Mouse (Mus musculus) midbrain, embryonic 11.5 days (tissue): ENCODE data around the gene Dab1. TPM values are rescaled to one million over a fixed set of nuclear protein-coding genes. Genes with fewer than 3 reads are reported as not detected.

Experiments used
- ATAC-seq: fragments of 200-750 bp; cut with Nextera tagmentation; 2 replicates; pipeline ENCODE4 v1.8.0; 2017; ENCODE audit warnings: moderate TSS enrichment, moderate library complexity; ENCODE audit not compliant: low FRiP score
- DNase-seq: peaks from one replicate; pipeline ENCODE4 v3.0.0; 2015; ENCODE audit warnings: low spot score; ENCODE audit errors: missing footprints
- H3K27ac ChIP-seq: fragments of 300-500 bp; sonication (generic); 2 replicates; pipeline ENCODE4 v1.5.1; 2014; ENCODE audit warnings: low read depth, low read length
- H3K27me3 ChIP-seq: fragments of 300-500 bp; sonication (generic); 2 replicates; pipeline ENCODE4 v1.6.1; 2014; ENCODE audit warnings: mild to moderate bottlenecking, low read length, moderate library complexity, mixed read lengths; ENCODE audit not compliant: control insufficient read depth, insufficient read depth
- H3K36me3 ChIP-seq: fragments of 300-500 bp; sonication (generic); 2 replicates; pipeline ENCODE4 v1.6.1; 2014; ENCODE audit warnings: mild to moderate bottlenecking, low read length, moderate library complexity, mixed read lengths; ENCODE audit not compliant: control insufficient read depth, insufficient read depth
- H3K4me1 ChIP-seq: fragments of 300-500 bp; sonication (generic); 2 replicates; pipeline ENCODE4 v1.6.1; 2014; ENCODE audit warnings: low read length; ENCODE audit not compliant: control insufficient read depth, insufficient read depth
- H3K4me2 ChIP-seq: fragments of 300-500 bp; sonication (generic); 2 replicates; pipeline ENCODE4 v1.6.1; 2014; ENCODE audit warnings: mild to moderate bottlenecking, moderate library complexity
- H3K4me3 ChIP-seq: fragments of 300-500 bp; sonication (generic); 2 replicates; pipeline ENCODE4 v1.5.1; 2014; ENCODE audit warnings: low read depth, low read length
- H3K9ac ChIP-seq: fragments of 300-500 bp; sonication (generic); 2 replicates; pipeline ENCODE4 v1.6.1; 2014; ENCODE audit warnings: low read length
- H3K9me3 ChIP-seq: fragments of 300-500 bp; sonication (generic); 2 replicates; pipeline ENCODE4 v1.6.1; 2016; ENCODE audit warnings: low read length; ENCODE audit not compliant: control insufficient read depth
- WGBS: fragments of 180-500 bp; shearing (Covaris S2); extraction: QIAGEN DNeasy Blood & Tissue Kit; methylation state at CpG from one replicate; pipeline ENCODE4 v1.1.7; 2014; 5-methylcytosine and 5-hydroxymethylcytosine counted together
- polyA plus RNA-seq: library from polyadenylated mRNA; unstranded; fragments of >200 nt; fragmentation: Nextera tagmentation; extraction: Ambion mirVana; gene quantifications from 2 replicates; pipeline ENCODE4 v1.2.1, GENCODE M21; 2014

Gene Dab1
- polyA plus RNA-seq, 1 experiment from 2014 or later: 43.2 TPM

- H3K4me2 ChIP-seq: no peak overlapping the region
- 71% methylated on average over 3 of the region's 3 CpGs for WGBS
- ATAC-seq: no peak
Observed at GRCm38 (mm10) chr4:104332399-104332798, 713.2 kb downstream of the Dab1 start.

DNA sequence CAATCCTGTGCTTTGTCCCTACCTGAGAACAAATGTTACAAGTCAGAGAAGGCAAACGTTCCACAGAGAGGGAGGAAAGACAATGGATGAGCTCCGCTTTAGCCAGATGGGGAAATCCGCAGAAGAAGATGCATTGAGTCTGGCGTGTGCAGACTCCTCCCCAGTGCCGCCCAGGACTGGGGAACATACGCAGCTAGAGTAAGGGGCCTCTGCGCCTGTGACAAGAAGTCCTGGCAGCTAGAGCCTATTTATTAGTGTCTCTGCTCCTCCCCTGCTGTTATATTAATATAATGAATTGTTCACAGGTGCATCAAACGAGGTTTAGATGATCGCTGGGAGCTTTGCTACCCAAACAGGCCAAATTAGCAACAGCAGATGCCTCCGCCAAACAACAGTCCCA lies 718.1 kb downstream of the Dab1 start:
- H3K4me3 ChIP-seq: no peak overlapping the region
- H3K4me2 ChIP-seq: no peak overlapping the region
- H3K9me3 ChIP-seq: no peaks in the 10 kb centered on the region
- no peak overlapping the region for H3K27ac ChIP-seq
- DNase-seq (no peak), ATAC-seq (no peak)
- H3K4me1 ChIP-seq: no peaks in the 10 kb centered on the region
- H3K9ac ChIP-seq: no peak overlapping the region
- H3K36me3 ChIP-seq: no peaks in the 10 kb centered on the region
- no peaks in the 10 kb centered on the region for H3K27me3 ChIP-seq
- 82% methylated on average over 10 of the region's 10 CpGs for WGBS

More at GRCm38 (mm10) chr4:104332399-104332798, 713.2 kb downstream of the Dab1 start:
- Histone ChIP-seq H3K27me3 (no peaks in the 10 kb centered on the region), H3K4me1 (no peaks in the 10 kb centered on the region), H3K9ac (no peak overlapping the region), H3K36me3 (no peaks in the 10 kb centered on the region), H3K27ac (no peak overlapping the region), H3K4me3 (no peak overlapping the region), H3K9me3 (no peaks in the 10 kb centered on the region)
- DNase-seq: no peak

- 91% methylated on average over 2 of the region's 2 CpGs for WGBS
- H3K27me3 ChIP-seq: no peaks in the 10 kb centered on the region
- DNase-seq (no peak), ATAC-seq (no peak)
- no peak overlapping the region for H3K4me3 ChIP-seq
- no peaks in the 10 kb centered on the region for H3K36me3 ChIP-seq
- H3K27ac ChIP-seq: no peak overlapping the region
- no peaks in the 10 kb centered on the region for H3K4me1 ChIP-seq
- H3K9ac ChIP-seq: no peak overlapping the region
- H3K4me2 ChIP-seq: no peak overlapping the region
- no peaks in the 10 kb centered on the region for H3K9me3 ChIP-seq
Observed at GRCm38 (mm10) chr4:104338382-104338781, 719.2 kb downstream of the Dab1 start.

- Histone ChIP-seq H3K27ac (no peak overlapping the region), H3K4me2 (no peak overlapping the region), H3K9me3 (no peaks in the 10 kb centered on the region), H3K4me1 (no peaks in the 10 kb centered on the region), H3K9ac (no peak overlapping the region), H3K27me3 (peaks cover 8% of the 10 kb centered on the region; the same call in 1 of the 2 replicates), H3K4me3 (no peak overlapping the region), H3K36me3 (no peaks in the 10 kb centered on the region)
- DNase-seq: peak; percentile 74
- WGBS: 69% methylated on average over 1 of the region's 1 CpGs
- no peak for ATAC-seq
Observed at GRCm38 (mm10) chr4:104361345-104361744, 742.2 kb downstream of the Dab1 start.

DNA sequence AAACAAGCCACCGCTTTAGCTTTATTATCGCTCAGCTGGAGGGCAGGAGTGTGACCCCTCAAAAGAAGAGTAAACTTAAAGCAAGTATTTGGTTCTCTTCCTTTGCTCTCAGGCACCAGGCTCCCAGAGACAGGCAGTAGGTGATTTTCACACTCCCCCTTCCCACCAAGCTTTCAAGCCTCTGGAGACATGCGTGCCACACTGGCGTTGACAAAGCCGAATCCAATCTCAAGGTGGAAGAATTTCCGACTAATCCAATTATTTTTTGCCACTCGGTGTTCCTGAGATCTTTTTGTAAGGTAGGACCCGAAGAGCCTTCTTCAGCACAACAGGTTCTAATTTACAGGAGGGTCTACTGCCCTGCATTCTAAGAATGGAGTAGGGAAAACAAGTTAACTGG lies 747.3 kb downstream of the Dab1 start:
- Histone ChIP-seq H3K4me1 (peaks cover 12% of the 10 kb centered on the region), H3K27me3 (peaks cover 10% of the 10 kb centered on the region), H3K9me3 (no peaks in the 10 kb centered on the region), H3K4me3 (peak overlapping the region; percentile 69), H3K4me2 (peak overlapping the region; percentile 92), H3K36me3 (no peaks in the 10 kb centered on the region), H3K9ac (peak overlapping the region; percentile 70), H3K27ac (no peak overlapping the region)
- 5% methylated on average over 8 of the region's 8 CpGs for WGBS
- ATAC-seq (no peak), DNase-seq (no peak)

GRCm38 (mm10) chr4:104366894-104367740 lies 748.0 kb downstream of the Dab1 start:
- Histone ChIP-seq H3K9ac (peak overlapping the region; percentile 70), H3K36me3 (no peaks in the 10 kb centered on the region), H3K27ac (peak overlapping the region; percentile 50; the same call in 1 of the 2 replicates), H3K9me3 (no peaks in the 10 kb centered on the region), H3K27me3 (peaks cover 10% of the 10 kb centered on the region), H3K4me1 (peaks cover 12% of the 10 kb centered on the region), H3K4me2 (peak overlapping the region; percentile 92), H3K4me3 (peak overlapping the region; percentile 69)
- DNase-seq (peak; percentile 97), ATAC-seq (peak; percentile 83)
- under 1% methylated on average over 70 of the region's 94 CpGs for WGBS

GRCm38 (mm10) chr4:104367741-104368411 lies 748.7 kb downstream of the Dab1 start:
- WGBS: under 1% methylated on average over 44 of the region's 48 CpGs

GRCm38 (mm10) chr4:104368561-104369021 lies 749.4 kb downstream of the Dab1 start:
- peak overlapping the region; percentile 70 for H3K9ac ChIP-seq
- H3K27ac ChIP-seq: no peak overlapping the region; the same call in 1 of the 2 replicates
- no peaks in the 10 kb centered on the region for H3K9me3 ChIP-seq
- H3K4me2 ChIP-seq: peak overlapping the region; percentile 92
- peaks cover 12% of the 10 kb centered on the region for H3K4me1 ChIP-seq
- peaks cover 10% of the 10 kb centered on the region for H3K27me3 ChIP-seq
- H3K36me3 ChIP-seq: no peaks in the 10 kb centered on the region
- DNase-seq (peak; percentile 96), ATAC-seq (peak; percentile 82)
- H3K4me3 ChIP-seq: peak overlapping the region; percentile 69
- WGBS: under 1% methylated on average over 20 of the region's 20 CpGs

More at GRCm38 (mm10) chr4:104367741-104368411, 748.7 kb downstream of the Dab1 start:
- Histone ChIP-seq H3K9me3 (no peaks in the 10 kb centered on the region), H3K9ac (peak overlapping the region; percentile 70), H3K4me3 (peak overlapping the region; percentile 69), H3K4me2 (peak overlapping the region; percentile 92), H3K36me3 (no peaks in the 10 kb centered on the region), H3K27me3 (peaks cover 10% of the 10 kb centered on the region), H3K27ac (peak overlapping the region; percentile 50; the same call in 1 of the 2 replicates), H3K4me1 (peaks cover 12% of the 10 kb centered on the region)
- DNase-seq (peak; percentile 97), ATAC-seq (peak; percentile 63)

GRCm38 (mm10) chr4:104369091-104369490 lies 749.9 kb downstream of the Dab1 start:
- peak overlapping the region; percentile 69 for H3K4me3 ChIP-seq
- peak; percentile 92 for DNase-seq
- ATAC-seq: no peak
- no peaks in the 10 kb centered on the region for H3K36me3 ChIP-seq
- peaks cover 12% of the 10 kb centered on the region for H3K4me1 ChIP-seq
- H3K4me2 ChIP-seq: peak overlapping the region; percentile 92
- peaks cover 10% of the 10 kb centered on the region for H3K27me3 ChIP-seq
- H3K9me3 ChIP-seq: no peaks in the 10 kb centered on the region
- H3K27ac ChIP-seq: no peak overlapping the region; the same call in 1 of the 2 replicates
- 6% methylated on average over 7 of the region's 7 CpGs for WGBS
- H3K9ac ChIP-seq: peak overlapping the region; percentile 70
